Mouse (Mus musculus): ENCODE measurements around the gene Rcl1. TPM values are rescaled to one million over a fixed set of nuclear protein-coding genes. Genes with fewer than 3 reads are reported as not detected.

The Rcl1 gene
- polyA plus RNA-seq, 1 experiment from 2014 or later = 44.2 TPM

- Histone ChIP-seq H3K4me1 (no peaks in the 10 kb centered on the region), H3K4me3 (no peak overlapping the region), H3K27ac (no peak overlapping the region), H3K9me3 (no peaks in the 10 kb centered on the region), H3K9ac (no peak overlapping the region), H3K4me2 (no peak overlapping the region), H3K36me3 (peaks cover 45% of the 10 kb centered on the region), H3K27me3 (no peaks in the 10 kb centered on the region)
- no peak for ATAC-seq (ENCODE audit: insufficient number of reproducible peaks, low FRiP score, low TSS enrichment, low read depth)
- WGBS = 93% methylated on average over 11 of the region's 11 CpGs
Measured at GRCm38 (mm10) chr19:29135172-29135736, 34.1 kb downstream of the Rcl1 start.

GRCm38 (mm10) chr19:29138546-29139270, 37.5 kb downstream of the Rcl1 start:
- Histone ChIP-seq H3K27ac (no peak overlapping the region), H3K27me3 (no peaks in the 10 kb centered on the region), H3K4me2 (no peak overlapping the region), H3K9ac (no peak overlapping the region), H3K4me3 (no peak overlapping the region), H3K9me3 (no peaks in the 10 kb centered on the region), H3K36me3 (peaks cover 42% of the 10 kb centered on the region), H3K4me1 (no peaks in the 10 kb centered on the region)
- no peak for ATAC-seq (ENCODE audit: insufficient number of reproducible peaks, low FRiP score, low TSS enrichment, low read depth)
- 77% methylated on average over 10 of the region's 10 CpGs for WGBS

- Histone ChIP-seq H3K4me3 (no peak overlapping the region), H3K9ac (no peak overlapping the region), H3K4me1 (no peaks in the 10 kb centered on the region), H3K27ac (no peak overlapping the region), H3K27me3 (no peaks in the 10 kb centered on the region), H3K36me3 (peaks cover 42% of the 10 kb centered on the region), H3K9me3 (no peaks in the 10 kb centered on the region), H3K4me2 (no peak overlapping the region)
- ATAC-seq (ENCODE audit: insufficient number of reproducible peaks, low FRiP score, low TSS enrichment, low read depth) = no peak
- 69% methylated on average over 10 of the region's 10 CpGs for WGBS
Measured at GRCm38 (mm10) chr19:29139699-29140456, 38.7 kb downstream of the Rcl1 start.

- H3K4me1 ChIP-seq = no peaks in the 10 kb centered on the region
- no peak for ATAC-seq (ENCODE audit: insufficient number of reproducible peaks, low FRiP score, low TSS enrichment, low read depth)
- peaks cover 42% of the 10 kb centered on the region for H3K36me3 ChIP-seq
- H3K9me3 ChIP-seq = no peaks in the 10 kb centered on the region
- H3K27ac ChIP-seq = no peak overlapping the region
- H3K4me3 ChIP-seq = no peak overlapping the region
- H3K9ac ChIP-seq = no peak overlapping the region
- H3K27me3 ChIP-seq = no peaks in the 10 kb centered on the region
- 94% methylated on average over 16 of the region's 16 CpGs for WGBS
- no peak overlapping the region for H3K4me2 ChIP-seq
Measured at GRCm38 (mm10) chr19:29140933-29141332, 39.8 kb downstream of the Rcl1 start.

GRCm38 (mm10) chr19:29142307-29142706, 41.1 kb downstream of the Rcl1 start:
- Histone ChIP-seq H3K27ac (no peak overlapping the region), H3K27me3 (no peaks in the 10 kb centered on the region), H3K9me3 (no peaks in the 10 kb centered on the region), H3K4me3 (no peak overlapping the region), H3K36me3 (peaks cover 41% of the 10 kb centered on the region), H3K9ac (no peak overlapping the region), H3K4me2 (no peak overlapping the region), H3K4me1 (no peaks in the 10 kb centered on the region)
- WGBS = 75% methylated on average over 6 of the region's 6 CpGs
- no peak for ATAC-seq (ENCODE audit: insufficient number of reproducible peaks, low FRiP score, low TSS enrichment, low read depth)

- no peaks in the 10 kb centered on the region for H3K9me3 ChIP-seq
- H3K4me2 ChIP-seq = no peak overlapping the region
- H3K27me3 ChIP-seq = no peaks in the 10 kb centered on the region
- 0 out of 2 replicates have a peak, but pooled peaks cover 2% of the 10 kb centered on the region for H3K4me1 ChIP-seq
- no peak overlapping the region for H3K9ac ChIP-seq
- H3K36me3 ChIP-seq = peaks cover 28% of the 10 kb centered on the region
- H3K4me3 ChIP-seq = no peak overlapping the region
- no peak for ATAC-seq (ENCODE audit: insufficient number of reproducible peaks, low FRiP score, low TSS enrichment, low read depth)
- H3K27ac ChIP-seq = no peak overlapping the region
- WGBS = 89% methylated on average over 6 of the region's 6 CpGs
Measured at GRCm38 (mm10) chr19:29145421-29145820, 44.2 kb downstream of the Rcl1 start.

- no peaks in the 10 kb centered on the region for H3K27me3 ChIP-seq
- no peak overlapping the region for H3K4me2 ChIP-seq
- no peak overlapping the region for H3K27ac ChIP-seq
- H3K9ac ChIP-seq = no peak overlapping the region
- WGBS = 83% methylated on average over 9 of the region's 9 CpGs
- H3K4me3 ChIP-seq = no peak overlapping the region
- no peaks in the 10 kb centered on the region for H3K9me3 ChIP-seq
- peaks cover 22% of the 10 kb centered on the region for H3K36me3 ChIP-seq
- no peak for ATAC-seq (ENCODE audit: insufficient number of reproducible peaks, low FRiP score, low TSS enrichment, low read depth)
- 0 out of 2 replicates have a peak, but pooled peaks cover 2% of the 10 kb centered on the region for H3K4me1 ChIP-seq
Measured at GRCm38 (mm10) chr19:29146820-29147219, 45.6 kb downstream of the Rcl1 start.

- Histone ChIP-seq H3K27ac (no peak overlapping the region), H3K36me3 (peaks cover 8% of the 10 kb centered on the region; the same call in 1 of the 2 replicates), H3K4me3 (no peak overlapping the region), H3K4me1 (0 out of 2 replicates have a peak, but pooled peaks cover 2% of the 10 kb centered on the region), H3K9me3 (no peaks in the 10 kb centered on the region), H3K9ac (no peak overlapping the region), H3K4me2 (no peak overlapping the region), H3K27me3 (no peaks in the 10 kb centered on the region)
- no peak for ATAC-seq (ENCODE audit: insufficient number of reproducible peaks, low FRiP score, low TSS enrichment, low read depth)
- WGBS = 46% methylated on average over 6 of the region's 6 CpGs
Measured at GRCm38 (mm10) chr19:29149583-29149982, 48.4 kb downstream of the Rcl1 start.

GRCm38 (mm10) chr19:29150038-29150437, 48.9 kb downstream of the Rcl1 start:
- no peak for ATAC-seq (ENCODE audit: insufficient number of reproducible peaks, low FRiP score, low TSS enrichment, low read depth)
- H3K4me2 ChIP-seq = no peak overlapping the region
- no peaks in the 10 kb centered on the region for H3K27me3 ChIP-seq
- no peak overlapping the region for H3K9ac ChIP-seq
- H3K27ac ChIP-seq = no peak overlapping the region
- WGBS = 43% methylated on average over 6 of the region's 6 CpGs
- peaks cover 4% of the 10 kb centered on the region; the same call in 1 of the 2 replicates for H3K36me3 ChIP-seq
- 0 out of 2 replicates have a peak, but pooled peaks cover 2% of the 10 kb centered on the region for H3K4me1 ChIP-seq
- H3K4me3 ChIP-seq = no peak overlapping the region
- H3K9me3 ChIP-seq = no peaks in the 10 kb centered on the region

- Histone ChIP-seq H3K36me3 (no peaks in the 10 kb centered on the region), H3K9me3 (no peaks in the 10 kb centered on the region), H3K27me3 (no peaks in the 10 kb centered on the region), H3K9ac (no peak overlapping the region), H3K4me1 (0 out of 2 replicates have a peak, but pooled peaks cover 2% of the 10 kb centered on the region), H3K4me2 (no peak overlapping the region), H3K4me3 (no peak overlapping the region), H3K27ac (no peak overlapping the region)
- 69% methylated on average over 2 of the region's 2 CpGs for WGBS
- ATAC-seq (ENCODE audit: insufficient number of reproducible peaks, low FRiP score, low TSS enrichment, low read depth) = no peak
Measured at GRCm38 (mm10) chr19:29151443-29151842, 50.3 kb downstream of the Rcl1 start.

- Histone ChIP-seq H3K4me1 (no peaks in the 10 kb centered on the region), H3K9me3 (no peaks in the 10 kb centered on the region), H3K36me3 (no peaks in the 10 kb centered on the region), H3K27ac (no peak overlapping the region), H3K27me3 (no peaks in the 10 kb centered on the region), H3K9ac (no peak overlapping the region), H3K4me2 (no peak overlapping the region), H3K4me3 (no peak overlapping the region)
- ATAC-seq (ENCODE audit: insufficient number of reproducible peaks, low FRiP score, low TSS enrichment, low read depth) = no peak
- 63% methylated on average over 3 of the region's 3 CpGs for WGBS
Measured at GRCm38 (mm10) chr19:29155552-29155951, 54.4 kb downstream of the Rcl1 start.

- Histone ChIP-seq H3K27ac (no peak overlapping the region), H3K9ac (no peak overlapping the region), H3K4me1 (no peaks in the 10 kb centered on the region), H3K36me3 (no peaks in the 10 kb centered on the region), H3K4me3 (no peak overlapping the region), H3K4me2 (no peak overlapping the region), H3K27me3 (no peaks in the 10 kb centered on the region), H3K9me3 (no peaks in the 10 kb centered on the region)
- ATAC-seq (ENCODE audit: insufficient number of reproducible peaks, low FRiP score, low TSS enrichment, low read depth) = no peak
- 60% methylated on average over 3 of the region's 3 CpGs for WGBS
Measured at GRCm38 (mm10) chr19:29156417-29156816, 55.2 kb downstream of the Rcl1 start.

Data from limb, embryonic 15.5 days (tissue).